Mouse (Mus musculus): ENCODE results near the gene Acot1. TPM values are rescaled to one million over a fixed set of nuclear protein-coding genes. Genes with fewer than 3 reads are reported as not detected.
"Not testable (repeated sequence)": the region's sequence is repeated elsewhere in the genome, so short reads cannot be mapped to it uniquely, and the experiment has no call there.

The Acot1 gene
- total and polyA plus RNA-seq, 3 experiments: 1.5 to 12.7 TPM; not detected in 1

DNA sequence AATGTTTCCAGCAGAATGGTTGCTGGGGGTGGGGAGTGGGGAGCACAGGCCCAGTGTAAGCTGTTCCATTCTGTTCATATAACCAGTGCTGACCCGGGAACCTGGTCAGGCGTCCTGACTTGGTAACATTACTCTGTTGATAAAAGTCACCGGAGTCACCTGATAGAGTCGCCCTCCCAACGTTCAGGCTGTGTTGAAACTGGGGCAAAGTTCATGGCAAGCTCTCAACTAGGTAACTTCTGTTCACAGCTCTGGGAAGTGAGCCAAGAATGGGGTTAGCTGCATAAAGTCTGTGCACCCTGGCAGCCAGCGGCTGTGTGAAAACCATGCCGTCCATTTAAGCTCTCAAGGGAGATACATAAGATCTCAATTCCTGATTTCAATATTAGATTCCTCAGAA, 11.2 kb downstream of the Acot1 start:
- not testable (repeated sequence) for H3K27me3 ChIP-seq (ENCODE audit: control insufficient read depth in 1 of 2, insufficient read depth in 2 of 2, low read length in 2 of 2); H3K79me2 ChIP-seq (ENCODE audit: control insufficient read depth, insufficient read depth, low read length, poor library complexity); H3K27ac ChIP-seq (ENCODE audit: control insufficient read depth, low read depth, low read length); H3K9me3 ChIP-seq (replicated peaks; ENCODE audit: insufficient read depth, low read length); H3K36me3 ChIP-seq (ENCODE audit: control insufficient read depth in 1 of 2, insufficient read depth in 2 of 2, low read length in 2 of 2); H3K9ac ChIP-seq (ENCODE audit: control insufficient read depth, low read depth, low read length, poor library complexity, severe bottlenecking); H3K4me3 ChIP-seq (ENCODE audit: control insufficient read depth in 1 of 2, insufficient read depth in 1 of 2, low read depth in 2 of 2, low read length in 2 of 2)
- H3K4me1 ChIP-seq (ENCODE audit: control insufficient read depth in 1 of 2, insufficient read depth in 2 of 2, low read length in 2 of 2): peaks cover 0 to 10% of the 10 kb centered on the region in 2 experiments; a peak in 2 of 4 replicates
- TF ChIP-seq USF1 (IDR thresholded peaks at IDR 0.05; ENCODE audit: low read depth, low read length) (peak; percentile 35; the same call in 1 of the 2 replicates), MXI1 (IDR thresholded peaks at IDR 0.05; ENCODE audit: low read depth, low read length) (peak; percentile 68), ETS1 (IDR thresholded peaks at IDR 0.05; ENCODE audit: low read depth, low read length) (peak; percentile 70), EP300 (IDR thresholded peaks at IDR 0.05; ENCODE audit: low read depth in 1 of 2, low read length in 2 of 2) (peak; percentile 17 to 40; a peak in 1 of 4 replicates), TCF12 (IDR thresholded peaks at IDR 0.05; ENCODE audit: low read depth, low read length) (peak; percentile 32; the same call in 1 of the 2 replicates), SIN3A (IDR thresholded peaks at IDR 0.05; ENCODE audit: low read length) (0 out of 2 replicates have a peak, but pooled peaks have one; percentile 28)
- DNase-seq (ENCODE audit: low read depth, low spot score): peak; percentile 92

DNA sequence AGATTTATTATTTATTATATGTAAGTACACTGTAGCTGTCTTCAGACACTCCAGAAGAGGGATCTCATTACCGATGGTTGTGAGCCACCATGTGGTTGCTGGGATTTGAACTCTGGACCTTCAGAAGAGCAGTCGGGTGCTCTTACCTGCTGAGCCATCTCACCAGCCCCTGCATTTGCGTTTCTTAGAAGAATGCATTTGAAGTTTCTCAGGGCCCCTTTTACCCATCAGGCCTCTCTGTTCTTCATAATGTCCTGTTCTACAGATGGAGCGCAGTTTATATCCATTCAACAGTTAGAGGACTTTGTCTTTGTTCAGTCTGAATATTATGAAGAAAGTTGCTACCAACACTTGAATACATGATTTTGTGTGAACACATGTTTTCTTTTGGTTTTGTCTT, 13.0 kb downstream of the Acot1 start:
- TF ChIP-seq TBP (IDR thresholded peaks at IDR 0.05; ENCODE audit: low read depth, low read length): peak; percentile 67
- not testable (repeated sequence) for H3K4me3 ChIP-seq (ENCODE audit: control insufficient read depth in 1 of 2, insufficient read depth in 1 of 2, low read depth in 2 of 2, low read length in 2 of 2); H3K79me2 ChIP-seq (ENCODE audit: control insufficient read depth, insufficient read depth, low read length, poor library complexity); H3K9ac ChIP-seq (ENCODE audit: control insufficient read depth, low read depth, low read length, poor library complexity, severe bottlenecking); H3K36me3 ChIP-seq (ENCODE audit: control insufficient read depth in 1 of 2, insufficient read depth in 2 of 2, low read length in 2 of 2); DNase-seq (ENCODE audit: low read depth, low spot score); H3K27me3 ChIP-seq (ENCODE audit: control insufficient read depth in 1 of 2, insufficient read depth in 2 of 2, low read length in 2 of 2); H3K27ac ChIP-seq (ENCODE audit: control insufficient read depth, low read depth, low read length); H3K9me3 ChIP-seq (replicated peaks; ENCODE audit: insufficient read depth, low read length)
- H3K4me1 ChIP-seq (ENCODE audit: control insufficient read depth in 1 of 2, insufficient read depth in 2 of 2, low read length in 2 of 2): peaks cover 0 to 10% of the 10 kb centered on the region in 2 experiments; a peak in 2 of 4 replicates

DNA sequence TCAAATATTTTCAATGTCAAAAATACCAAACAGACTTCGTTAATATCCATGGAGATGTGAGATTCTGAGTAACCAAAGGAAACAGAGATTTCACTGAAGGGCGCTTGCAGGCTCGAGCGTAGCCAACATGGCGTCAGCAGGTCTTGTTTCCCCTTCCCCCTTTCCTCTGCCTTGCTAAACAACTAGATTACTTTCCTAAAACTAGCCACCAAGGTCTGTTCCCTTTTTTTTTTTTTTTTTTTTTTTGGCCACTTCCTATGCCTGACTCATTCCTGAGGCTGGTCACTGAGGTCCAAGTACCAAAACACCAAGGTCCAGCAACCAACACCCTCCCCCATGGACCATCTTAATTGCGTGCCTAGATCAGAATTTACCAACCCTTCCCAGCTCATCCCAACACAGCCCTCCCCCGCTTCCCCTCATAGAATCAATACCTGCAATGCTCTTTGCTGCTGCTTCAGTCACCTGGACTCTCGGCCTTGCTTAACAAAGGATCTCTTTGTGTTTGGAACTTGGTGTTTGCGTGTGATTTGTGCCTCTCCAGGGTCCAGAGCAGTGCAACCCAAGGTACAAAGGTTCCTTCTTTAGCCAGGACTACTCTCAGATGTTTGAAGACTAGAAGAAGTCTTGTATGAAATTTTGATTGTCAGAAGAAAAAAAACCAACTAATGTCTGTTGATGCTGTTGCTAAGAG, 13.9 kb downstream of the Acot1 start:
- peaks cover 0 to 10% of the 10 kb centered on the region in 2 experiments; a peak in 2 of 4 replicates for H3K4me1 ChIP-seq (ENCODE audit: control insufficient read depth in 1 of 2, insufficient read depth in 2 of 2, low read length in 2 of 2)
- TF ChIP-seq RAD21 (IDR thresholded peaks at IDR 0.05; ENCODE audit: low read depth, low read length): no peak
- TF ChIP-seq ZNF384 (IDR thresholded peaks at IDR 0.05; ENCODE audit: low read depth, low read length): peak; percentile 68
- no peak for TF ChIP-seq POLR2AphosphoS2 (IDR thresholded peaks at IDR 0.05; ENCODE audit: low read length)

More for the DNA sequence above, 13.9 kb downstream of the Acot1 start:
- no peaks in the 10 kb centered on the region for H3K9me3 ChIP-seq (replicated peaks; ENCODE audit: insufficient read depth, low read length)
- H3K9ac ChIP-seq (ENCODE audit: control insufficient read depth, low read depth, low read length, poor library complexity, severe bottlenecking): no peak overlapping the region
- no peak overlapping the region for H3K27ac ChIP-seq (ENCODE audit: control insufficient read depth, low read depth, low read length)
- peaks cover 0 to 8% of the 10 kb centered on the region in 2 experiments; a peak in 2 of 4 replicates for H3K36me3 ChIP-seq (ENCODE audit: control insufficient read depth in 1 of 2, insufficient read depth in 2 of 2, low read length in 2 of 2)
- no peaks in the 10 kb centered on the region for H3K27me3 ChIP-seq (ENCODE audit: control insufficient read depth in 1 of 2, insufficient read depth in 2 of 2, low read length in 2 of 2)
- H3K4me3 ChIP-seq (ENCODE audit: control insufficient read depth in 1 of 2, insufficient read depth in 1 of 2, low read depth in 2 of 2, low read length in 2 of 2): no peak overlapping the region
- no peaks in the 10 kb centered on the region for H3K79me2 ChIP-seq (ENCODE audit: control insufficient read depth, insufficient read depth, low read length, poor library complexity)
- DNase-seq (ENCODE audit: low read depth, low spot score): no peak

All from MEL (cell line).